Comparison of ENCODE assay signal across 10 mouse cellular contexts in the genomic region with DNA sequence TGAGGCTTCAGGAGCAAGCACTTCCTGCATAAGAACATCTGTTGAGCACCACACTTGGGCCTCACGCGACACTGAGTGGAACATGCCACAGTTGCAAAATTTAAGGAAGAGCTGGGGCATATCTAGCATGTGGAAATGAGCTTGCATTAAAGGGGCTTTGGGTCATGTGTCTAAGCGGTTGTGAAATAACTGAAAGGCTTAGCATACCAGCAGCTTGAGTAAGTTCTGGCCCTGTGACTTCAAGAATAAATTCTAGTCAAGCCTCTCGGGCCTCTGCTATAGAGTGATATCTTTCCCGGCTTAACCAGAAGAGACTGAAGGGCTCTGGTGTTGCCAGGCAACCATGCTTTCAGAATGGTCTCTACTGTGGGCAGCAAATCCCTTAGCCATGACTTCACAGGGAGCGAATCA. TPM values are rescaled to one million over a fixed set of nuclear protein-coding genes. Genes with fewer than 3 reads are reported as not detected.
A peak's percentile ranks its signal among the peaks of the same experiment; 100 is the strongest.
DNase-seq lines count a peak whose midpoint lies in the region; ATAC-seq lines count a peak whose summit lies in the region.
"Had no signal": no experiment of that assay in that cellular context is flagged by ENCODE, and none has a peak within 500 bp of the region (broad histone marks: within the 10 kb centered on the region; RNA-seq: fewer than 3 reads in every experiment).

No protein-coding gene starts in this region.

- ATAC-seq in heart, embryonic 14.5 days (ENCODE audit: insufficient number of reproducible peaks, insufficient read depth, low FRiP score, low read depth): 0 out of 2 replicates have a peak, but pooled peaks have one; percentile 18
- ATAC-seq in liver, embryonic 15.5 days (ENCODE audit: insufficient read depth): peak; percentile 26; the same call in 1 of the 2 replicates
- peak; percentile 74 for ATAC-seq in midbrain, embryonic 16.5 days
- no peak for ATAC-seq in forebrain, embryonic 14.5 days

- H3K9ac ChIP-seq in heart, embryonic 14.5 days (ENCODE audit: low read length): no peak overlapping the region
- no peak overlapping the region for H3K9ac ChIP-seq in liver, embryonic 15.5 days
- no peak overlapping the region for H3K9ac ChIP-seq in midbrain, embryonic 16.5 days (ENCODE audit: low read depth, low read length)
- H3K9ac ChIP-seq in forebrain, embryonic 14.5 days (ENCODE audit: low read length): no peak overlapping the region

- no peaks in the 10 kb centered on the region for H3K27me3 ChIP-seq in heart, embryonic 14.5 days (ENCODE audit: control insufficient read depth, insufficient read depth, low read length)
- no peaks in the 10 kb centered on the region for H3K27me3 ChIP-seq in liver, embryonic 15.5 days
- no peaks in the 10 kb centered on the region for H3K27me3 ChIP-seq in midbrain, embryonic 16.5 days (ENCODE audit: control insufficient read depth, insufficient read depth, low read depth, low read length)
- no peaks in the 10 kb centered on the region for H3K27me3 ChIP-seq in forebrain, embryonic 14.5 days (replicated peaks; ENCODE audit: control insufficient read depth, insufficient read depth, low read length)

- intact Hi-C loops in heart, postnatal 14 days (cut with DNase I): no loop called here

- H3K9me3 ChIP-seq in heart, embryonic 14.5 days (ENCODE audit: control insufficient read depth, low read length): no peaks in the 10 kb centered on the region
- no peaks in the 10 kb centered on the region for H3K9me3 ChIP-seq in liver, embryonic 15.5 days (replicated peaks)
- no peaks in the 10 kb centered on the region for H3K9me3 ChIP-seq in midbrain, embryonic 16.5 days (replicated peaks; ENCODE audit: control insufficient read depth, low read length, poor library complexity, severe bottlenecking)
- no peaks in the 10 kb centered on the region for H3K9me3 ChIP-seq in forebrain, embryonic 14.5 days (replicated peaks; ENCODE audit: control insufficient read depth, low read length)
- H3K9me3 ChIP-seq: G1E had no signal

- H3K27ac ChIP-seq in heart, embryonic 14.5 days (replicated peaks in 1 of 2; ENCODE audit: control insufficient read depth in 1 of 2, insufficient read depth in 1 of 2, low read depth in 2 of 2, low read length in 2 of 2): peak overlapping the region; percentile 69 to 77
- peak overlapping the region; percentile 69 for H3K27ac ChIP-seq in liver, embryonic 15.5 days (replicated peaks)
- H3K27ac ChIP-seq in midbrain, embryonic 16.5 days (ENCODE audit: low read length): 0 out of 2 replicates have a peak overlapping the region, but pooled peaks have one; percentile 56
- no peak overlapping the region for H3K27ac ChIP-seq in forebrain, embryonic 14.5 days (ENCODE audit: low read depth, low read length)

- DNase-seq in heart, postnatal 14 days: no peak
- DNase-seq in adipocyte (ENCODE audit: low spot score): peak; percentile 24
- DNase-seq in adrenal gland, postnatal 36 days: no peak
- no peak for DNase-seq in urinary bladder, postnatal 36 days (ENCODE audit: low spot score in 2 of 2)
- no peak for DNase-seq in forebrain, embryonic 14.5 days (ENCODE audit: low spot score)
- DNase-seq: cerebellum, adult 9-10 months had no signal

- no peak overlapping the region for H3K4me2 ChIP-seq in heart, embryonic 14.5 days (ENCODE audit: low read length)
- H3K4me2 ChIP-seq in liver, embryonic 15.5 days: no peak overlapping the region
- no peak overlapping the region for H3K4me2 ChIP-seq in midbrain, embryonic 16.5 days (ENCODE audit: low read length)
- no peak overlapping the region for H3K4me2 ChIP-seq in forebrain, embryonic 14.5 days (ENCODE audit: low read length)

- H3K4me3 ChIP-seq in heart, embryonic 14.5 days (ENCODE audit: control insufficient read depth in 1 of 2, insufficient read depth in 1 of 2, low read depth in 1 of 2, low read length in 2 of 2): no peak overlapping the region
- no peak overlapping the region for H3K4me3 ChIP-seq in liver, embryonic 15.5 days (replicated peaks)
- H3K4me3 ChIP-seq in midbrain, embryonic 16.5 days (ENCODE audit: low read depth, low read length): no peak overlapping the region
- H3K4me3 ChIP-seq in forebrain, embryonic 14.5 days (ENCODE audit: low read depth, low read length): no peak overlapping the region

- WGBS in heart, embryonic 14.5 days: 24% methylated on average over 6 of the region's 6 CpGs
- WGBS in liver, embryonic 15.5 days (ENCODE audit: insufficient replicate concordance): 71% methylated on average over 6 of the region's 6 CpGs
- WGBS in midbrain, embryonic 16.5 days: 47% methylated on average over 6 of the region's 6 CpGs
- 63% methylated on average over 6 of the region's 6 CpGs for WGBS in forebrain, embryonic 14.5 days

- peaks cover 100% of the 10 kb centered on the region for H3K36me3 ChIP-seq in heart, embryonic 14.5 days (ENCODE audit: control insufficient read depth, insufficient read depth, low read length)
- H3K36me3 ChIP-seq in liver, embryonic 15.5 days (replicated peaks): peaks cover 99% of the 10 kb centered on the region
- peaks cover 76% of the 10 kb centered on the region for H3K36me3 ChIP-seq in midbrain, embryonic 16.5 days (ENCODE audit: control insufficient read depth, insufficient read depth, low read length)
- H3K36me3 ChIP-seq in forebrain, embryonic 14.5 days (ENCODE audit: control insufficient read depth, insufficient read depth, low read length): peaks cover 98% of the 10 kb centered on the region

- H3K4me1 ChIP-seq in heart, embryonic 14.5 days (ENCODE audit: control insufficient read depth in 2 of 2, insufficient read depth in 2 of 2, low read length in 2 of 2): peaks cover 21 to 61% of the 10 kb centered on the region in 2 experiments
- H3K4me1 ChIP-seq in liver, embryonic 15.5 days (replicated peaks): peaks cover 29% of the 10 kb centered on the region
- peaks cover 3% of the 10 kb centered on the region; the same call in 1 of the 2 replicates for H3K4me1 ChIP-seq in midbrain, embryonic 16.5 days (ENCODE audit: control insufficient read depth, insufficient read depth, low read length)
- H3K4me1 ChIP-seq in forebrain, embryonic 14.5 days (ENCODE audit: control insufficient read depth, insufficient read depth, low read length): peaks cover under 1% of the 10 kb centered on the region; the same call in 1 of the 2 replicates

RNA-seq across cellular contexts. Expression of gene Tnnc1, which starts 19.3 kb away (rescaled TPM):
- 5,119 and 5,195 TPM in 2 replicates for polyA plus RNA-seq in heart, embryonic 14.5 days (2014; fragmentation: Nextera tagmentation; extraction: Ambion mirVana)
- total RNA-seq in heart, postnatal 14 days (2021): 1,000 to 10,000 TPM; 4,401 to 4,949 TPM
- 66.4 and 66.7 TPM in 2 replicates for polyA plus RNA-seq in liver, embryonic 15.5 days (2015; fragmentation: Nextera tagmentation; extraction: Ambion mirVana)
- polyA plus RNA-seq in midbrain, embryonic 16.5 days (2015; fragmentation: Nextera tagmentation; extraction: Ambion mirVana): 2.4 and 3.3 TPM in 2 replicates
- 1 to 10 TPM in 1 of 2 experiments, under 1 TPM in 1; 0.76 to 1.5 TPM for total RNA-seq in adrenal gland, postnatal 36 days (2021)
- polyA plus RNA-seq in forebrain, embryonic 14.5 days (2014; fragmentation: Nextera tagmentation; extraction: Ambion mirVana): 1.2 and 1.3 TPM in 2 replicates

RNA-seq across cellular contexts. Expression of gene Stab1, which starts 20.3 kb away (rescaled TPM):
- 56.0 and 66.8 TPM in 2 replicates for polyA plus RNA-seq in heart, embryonic 14.5 days (2014; fragmentation: Nextera tagmentation; extraction: Ambion mirVana)
- 10 to 100 TPM; 74.5 to 78.7 TPM for total RNA-seq in heart, postnatal 14 days (2021)
- polyA plus RNA-seq in liver, embryonic 15.5 days (2015; fragmentation: Nextera tagmentation; extraction: Ambion mirVana): 22.0 and 27.4 TPM in 2 replicates
- 11.2 and 15.4 TPM in 2 replicates for polyA plus RNA-seq in midbrain, embryonic 16.5 days (2015; fragmentation: Nextera tagmentation; extraction: Ambion mirVana)
- 10 to 100 TPM; 61.7 to 88.5 TPM for total RNA-seq in adrenal gland, postnatal 36 days (2021)
- 21.8 and 22.1 TPM in 2 replicates for polyA plus RNA-seq in forebrain, embryonic 14.5 days (2014; fragmentation: Nextera tagmentation; extraction: Ambion mirVana)
- polyA plus RNA-seq: G1E had no signal

RNA-seq across cellular contexts. Expression of gene Nisch, which starts 28.0 kb away (rescaled TPM):
- 308 and 317 TPM in 2 replicates for polyA plus RNA-seq in heart, embryonic 14.5 days (2014; fragmentation: Nextera tagmentation; extraction: Ambion mirVana)
- total RNA-seq in heart, postnatal 14 days (2021): 100 to 1,000 TPM; 185 to 197 TPM
- 92.3 and 115 TPM in 2 replicates for polyA plus RNA-seq in liver, embryonic 15.5 days (2015; fragmentation: Nextera tagmentation; extraction: Ambion mirVana)
- 354 and 388 TPM in 2 replicates for polyA plus RNA-seq in midbrain, embryonic 16.5 days (2015; fragmentation: Nextera tagmentation; extraction: Ambion mirVana)
- 100 to 1,000 TPM; 265 to 294 TPM for total RNA-seq in adrenal gland, postnatal 36 days (2021)
- 217 and 277 TPM in 2 replicates for polyA plus RNA-seq in forebrain, embryonic 14.5 days (2014; fragmentation: Nextera tagmentation; extraction: Ambion mirVana)

RNA-seq across cellular contexts. Expression of gene Sema3g, which starts 28.9 kb away (rescaled TPM):
- 0.23 and 0.26 TPM in 2 replicates for polyA plus RNA-seq in heart, embryonic 14.5 days (2014; fragmentation: Nextera tagmentation; extraction: Ambion mirVana)
- 10 to 100 TPM; 17.4 to 22.2 TPM for total RNA-seq in heart, postnatal 14 days (2021)
- polyA plus RNA-seq in liver, embryonic 15.5 days (2015; fragmentation: Nextera tagmentation; extraction: Ambion mirVana): 0.03 and 0.08 TPM in 2 replicates
- 0.46 and 0.61 TPM in 2 replicates for polyA plus RNA-seq in midbrain, embryonic 16.5 days (2015; fragmentation: Nextera tagmentation; extraction: Ambion mirVana)
- 1 to 10 TPM; 5.7 to 9.6 TPM for total RNA-seq in adrenal gland, postnatal 36 days (2021)
- polyA plus RNA-seq in forebrain, embryonic 14.5 days (2014; fragmentation: Nextera tagmentation; extraction: Ambion mirVana): 0.23 and 0.25 TPM in 2 replicates
- polyA plus RNA-seq: G1E had no signal

RNA-seq across cellular contexts. Expression of gene Nt5dc2, which starts 57.9 kb away (rescaled TPM):
- polyA plus RNA-seq in heart, embryonic 14.5 days (2014; fragmentation: Nextera tagmentation; extraction: Ambion mirVana): 329 and 341 TPM in 2 replicates
- total RNA-seq in heart, postnatal 14 days (2021): 10 to 100 TPM; 23.5 to 28.2 TPM
- polyA plus RNA-seq in liver, embryonic 15.5 days (2015; fragmentation: Nextera tagmentation; extraction: Ambion mirVana): 167 and 213 TPM in 2 replicates
- 170 and 199 TPM in 2 replicates for polyA plus RNA-seq in midbrain, embryonic 16.5 days (2015; fragmentation: Nextera tagmentation; extraction: Ambion mirVana)
- 10 to 100 TPM; 24.0 to 29.3 TPM for total RNA-seq in adrenal gland, postnatal 36 days (2021)
- 225 and 288 TPM in 2 replicates for polyA plus RNA-seq in forebrain, embryonic 14.5 days (2014; fragmentation: Nextera tagmentation; extraction: Ambion mirVana)

Comparison
In these comparisons a context has a peak if more than half of its experiments do, and no peak if none do; other contexts are left out.
1. RNA of gene Tnnc1, which starts 19.3 kb away (polyA plus RNA-seq): 5,119 to 5,195 TPM in heart, embryonic 14.5 days; 66.4 to 66.7 TPM in liver, embryonic 15.5 days, 2.4 to 3.3 TPM in midbrain, embryonic 16.5 days and 1.2 to 1.3 TPM in forebrain, embryonic 14.5 days; every median in the first group is over 10 times any median in the second.